Mouse (Mus musculus) C2C12 (cell line): ENCODE measurements around the gene Hexdc. TPM values are rescaled to one million over a fixed set of nuclear protein-coding genes. Genes with fewer than 3 reads are reported as not detected.

Source experiments
- H3K27me3 ChIP-seq: one replicate; pipeline ENCODE4 v1.6.1; 2011; ENCODE audit not compliant: control insufficient read depth, insufficient read depth, insufficient read length
- H3K36me3 ChIP-seq: one replicate; pipeline ENCODE4 v1.6.1; 2011; ENCODE audit not compliant: control insufficient read depth, insufficient read depth
- H3K4me3 ChIP-seq: one replicate; pipeline ENCODE4 v1.5.1; 2011; ENCODE audit warnings: mild to moderate bottlenecking, control low read depth; ENCODE audit not compliant: poor library complexity, insufficient read depth, severe bottlenecking
- H3K79me2 ChIP-seq: one replicate; pipeline ENCODE4 v1.6.1; 2011; ENCODE audit not compliant: control insufficient read depth, insufficient read depth
- H3K79me3 ChIP-seq: one replicate; pipeline ENCODE4 v1.6.1; 2011; ENCODE audit warnings: low read depth, control low read depth
- H3ac ChIP-seq: one replicate; pipeline ENCODE3; 2011; ENCODE audit warnings: low read depth; ENCODE audit not compliant: control insufficient read depth, insufficient read length
- CEBPB ChIP-seq: IDR thresholded peaks from one replicate; pipeline ENCODE4 v1.6.1; 2011; ENCODE audit warnings: low read depth, mild to moderate bottlenecking, control low read depth, moderate library complexity
- CTCF ChIP-seq: IDR thresholded peaks from one replicate; pipeline ENCODE4 v1.5.1; 2011; ENCODE audit not compliant: control insufficient read depth, insufficient read depth, insufficient read length
- FOSL1 ChIP-seq: IDR thresholded peaks from one replicate; pipeline ENCODE4 v1.8.0; 2011; ENCODE audit warnings: mild to moderate bottlenecking, low read length; ENCODE audit not compliant: poor library complexity, insufficient read depth, severe bottlenecking
- MAX ChIP-seq: IDR thresholded peaks from one replicate; pipeline ENCODE4 v1.6.1; 2011; ENCODE audit warnings: mild to moderate bottlenecking, control low read depth
- MYOD1 ChIP-seq: IDR thresholded peaks from one replicate; pipeline ENCODE4 v1.6.1; 2011; ENCODE audit warnings: low read depth; ENCODE audit not compliant: control insufficient read depth, insufficient read length
- MYOG ChIP-seq: IDR thresholded peaks from one replicate; pipeline ENCODE4 v1.6.1; 2011; ENCODE audit not compliant: control insufficient read depth, insufficient read length; ENCODE audit errors: extremely low read depth
- USF1 ChIP-seq: IDR thresholded peaks from one replicate; pipeline ENCODE4 v1.6.1; 2011; ENCODE audit warnings: low read depth, mild to moderate bottlenecking, control low read depth, moderate library complexity
- polyA plus RNA-seq: library from polyadenylated mRNA; unstranded; fragments of >200 nt; fragmentation: generic; extraction: Trizol; gene quantifications from one replicate; pipeline ENCODE4 v1.2.1, GENCODE M21; 2012; ENCODE audit warnings: missing spikeins

Hexdc gene
- polyA plus RNA-seq, 1 experiment: 5.4 TPM

DNA sequence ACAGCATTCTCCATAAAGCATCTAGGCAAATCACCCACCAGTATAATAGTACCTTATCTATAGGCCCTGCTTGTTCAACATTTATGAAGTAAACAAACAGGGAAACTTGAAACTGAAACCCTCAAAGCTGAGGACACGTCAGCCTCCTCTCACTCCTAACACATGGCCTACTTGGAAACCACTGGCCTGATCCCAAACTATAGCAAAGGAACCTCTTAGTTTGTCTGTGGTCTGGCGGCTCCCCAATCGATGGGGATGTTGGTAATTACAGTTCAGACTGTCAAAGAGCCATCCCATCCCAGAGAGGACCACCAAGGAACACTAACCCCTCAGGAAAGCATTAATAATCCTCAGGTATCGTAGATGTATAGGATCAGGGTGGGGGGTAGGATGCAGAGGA, 4.4 kb upstream of the Hexdc start:
- Histone ChIP-seq H3ac (no peak overlapping the region), H3K36me3 (no peaks in the 10 kb centered on the region), H3K4me3 (no peak overlapping the region), H3K79me3 (no peaks in the 10 kb centered on the region), H3K27me3 (no peaks in the 10 kb centered on the region), H3K79me2 (no peaks in the 10 kb centered on the region)
- TF ChIP-seq MYOG: no peak
- TF ChIP-seq MAX: no peak
- no peak for TF ChIP-seq MYOD1
- TF ChIP-seq USF1: no peak
- TF ChIP-seq CEBPB: no peak
- no peak for TF ChIP-seq FOSL1
- TF ChIP-seq CTCF: no peak

DNA sequence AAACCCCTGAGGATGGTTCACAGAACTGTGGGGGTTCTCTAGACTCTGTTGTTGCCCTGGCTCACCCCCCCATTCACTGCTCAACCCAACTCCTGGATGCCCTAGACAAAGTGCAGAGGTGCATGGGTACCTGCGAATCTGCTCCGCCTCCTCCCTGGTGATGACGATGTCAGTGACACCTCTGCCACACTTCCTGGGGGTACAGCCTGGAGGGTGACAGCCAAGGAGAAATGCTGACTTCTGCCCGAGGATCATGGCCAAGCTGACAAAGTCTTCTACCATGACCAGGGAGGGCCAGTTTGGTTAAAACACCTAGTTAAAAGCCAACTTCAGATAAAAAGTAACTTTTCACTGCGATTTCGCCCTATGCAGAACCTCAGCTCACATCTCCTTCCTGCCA, 3.5 kb upstream of the Hexdc start:
- TF ChIP-seq MYOD1: no peak
- no peak for TF ChIP-seq CEBPB
- TF ChIP-seq MAX: no peak
- TF ChIP-seq MYOG: no peak
- TF ChIP-seq FOSL1: no peak
- TF ChIP-seq CTCF: no peak
- no peak for TF ChIP-seq USF1
- H3K36me3 ChIP-seq: no peaks in the 10 kb centered on the region
- H3K79me2 ChIP-seq: no peaks in the 10 kb centered on the region
- no peak overlapping the region for H3ac ChIP-seq
- no peaks in the 10 kb centered on the region for H3K27me3 ChIP-seq
- no peaks in the 10 kb centered on the region for H3K79me3 ChIP-seq
- H3K4me3 ChIP-seq: no peak overlapping the region

DNA sequence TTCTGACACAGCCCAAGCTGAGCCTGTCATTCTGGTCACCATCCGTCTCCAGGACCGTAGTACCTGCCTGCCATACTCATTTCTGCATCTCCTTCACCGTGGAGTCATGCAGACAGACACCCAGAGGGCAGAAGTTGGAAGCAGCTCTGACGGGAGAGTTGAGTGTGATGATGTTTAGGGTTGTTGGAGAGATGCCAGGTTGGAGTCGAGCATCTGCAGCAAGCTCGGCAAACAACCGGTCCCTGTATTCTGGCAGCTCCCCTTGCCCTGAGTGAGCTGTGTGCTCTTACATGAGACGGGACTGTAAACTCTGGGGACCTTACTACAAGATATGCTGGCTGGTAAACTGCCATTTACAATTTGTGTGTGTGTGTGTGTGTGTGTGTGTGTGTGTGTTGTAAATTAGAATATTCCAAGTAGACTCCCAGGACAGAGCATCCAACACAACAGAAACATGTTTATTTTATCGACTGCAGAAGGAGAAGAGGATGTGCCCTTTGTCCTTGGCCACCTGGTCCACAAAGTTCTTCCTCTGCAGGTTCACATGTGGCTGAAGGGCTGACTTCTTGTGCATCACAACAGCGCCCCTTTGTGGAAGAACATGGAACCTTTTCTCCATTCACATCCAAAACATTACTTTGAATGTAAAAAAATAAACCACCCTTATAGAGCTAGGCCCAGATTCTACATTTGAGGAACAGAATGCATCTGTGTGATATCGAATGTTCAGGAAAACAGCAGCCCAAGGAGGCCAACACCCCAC, 2.6 kb upstream of the Hexdc start:
- Histone ChIP-seq H3K27me3 (no peaks in the 10 kb centered on the region), H3K79me2 (no peaks in the 10 kb centered on the region), H3K4me3 (no peak overlapping the region), H3K79me3 (no peaks in the 10 kb centered on the region), H3K36me3 (no peaks in the 10 kb centered on the region), H3ac (no peak overlapping the region)
- TF ChIP-seq CTCF: no peak
- no peak for TF ChIP-seq MAX
- TF ChIP-seq FOSL1: no peak
- no peak for TF ChIP-seq MYOD1
- no peak for TF ChIP-seq USF1
- no peak for TF ChIP-seq CEBPB

DNA sequence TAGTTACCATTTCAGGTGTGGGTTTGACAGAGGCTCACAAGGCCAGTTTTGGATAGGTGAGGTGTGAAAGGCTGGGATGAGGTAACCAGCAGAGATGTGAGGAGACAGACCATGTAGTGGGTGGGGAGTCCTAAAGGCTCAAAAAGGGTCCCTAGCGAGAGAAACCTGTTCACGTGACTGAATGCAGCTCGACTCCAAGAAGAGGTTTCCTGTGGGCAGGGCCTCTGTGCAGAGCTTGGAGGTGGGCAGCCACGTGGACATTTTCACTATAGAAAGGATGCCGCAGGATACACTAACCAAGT, 423 bp upstream of the Hexdc start:
- H3K79me2 ChIP-seq: no peaks in the 10 kb centered on the region
- peak overlapping the region; percentile 68 for H3K4me3 ChIP-seq
- no peaks in the 10 kb centered on the region for H3K79me3 ChIP-seq
- H3K36me3 ChIP-seq: peaks cover 7% of the 10 kb centered on the region
- H3K27me3 ChIP-seq: no peaks in the 10 kb centered on the region
- no peak for TF ChIP-seq MYOG
- peak; percentile 34 for TF ChIP-seq MAX
- peak; percentile 88 for TF ChIP-seq USF1
- H3ac ChIP-seq: no peak overlapping the region

DNA sequence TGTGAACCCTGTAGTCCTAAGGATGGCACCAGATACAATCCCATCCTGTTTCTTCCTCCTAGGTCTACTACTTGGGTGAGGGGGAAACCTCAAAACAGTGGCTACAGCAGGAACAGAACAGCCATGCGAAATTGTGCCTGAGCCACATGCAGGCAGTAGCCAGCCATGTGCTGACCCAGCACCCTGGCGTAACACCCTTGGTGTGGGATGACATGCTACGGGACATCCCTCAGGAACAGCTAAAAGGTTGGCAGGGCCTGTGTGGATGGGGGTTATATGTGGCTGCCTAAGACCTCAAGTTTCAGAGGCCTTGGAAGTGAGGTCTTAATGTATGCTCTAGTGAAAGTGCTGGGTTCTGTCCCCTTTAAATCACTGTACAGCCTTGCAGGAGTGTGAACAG, 12.6 kb downstream of the Hexdc start:
- TF ChIP-seq MAX: no peak
- H3K36me3 ChIP-seq: peaks cover 7% of the 10 kb centered on the region
- no peaks in the 10 kb centered on the region for H3K79me3 ChIP-seq
- no peak overlapping the region for H3K4me3 ChIP-seq
- no peaks in the 10 kb centered on the region for H3K79me2 ChIP-seq
- no peak overlapping the region for H3ac ChIP-seq
- H3K27me3 ChIP-seq: no peaks in the 10 kb centered on the region

DNA sequence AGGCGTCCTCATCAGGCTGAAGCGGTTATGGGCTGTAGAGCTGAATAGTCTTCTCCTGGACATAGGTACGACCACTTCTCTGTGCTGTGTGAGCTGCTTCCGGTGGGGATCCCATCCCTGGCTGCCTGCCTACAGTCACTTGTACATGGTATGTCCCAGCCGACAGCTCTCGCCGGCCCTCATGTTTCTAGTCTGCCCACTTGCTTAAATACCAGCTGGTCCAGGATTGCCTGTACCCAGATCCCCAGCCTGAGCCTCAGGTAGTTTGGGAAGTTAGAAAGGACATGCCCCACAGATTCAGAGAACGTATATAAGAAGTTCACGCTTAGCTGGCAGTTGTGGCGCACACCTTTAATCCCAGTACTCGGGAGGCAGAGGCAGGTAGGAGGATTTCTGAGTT, 15.5 kb downstream of the Hexdc start:
- Histone ChIP-seq H3K4me3 (no peak overlapping the region), H3K27me3 (no peaks in the 10 kb centered on the region), H3ac (no peak overlapping the region), H3K79me3 (no peaks in the 10 kb centered on the region), H3K36me3 (peaks cover 36% of the 10 kb centered on the region), H3K79me2 (no peaks in the 10 kb centered on the region)
- no peak for TF ChIP-seq MYOD1
- TF ChIP-seq CEBPB: no peak
- no peak for TF ChIP-seq CTCF
- no peak for TF ChIP-seq MAX
- no peak for TF ChIP-seq FOSL1
- TF ChIP-seq USF1: no peak
- TF ChIP-seq MYOG: no peak
